In the genomic region with DNA sequence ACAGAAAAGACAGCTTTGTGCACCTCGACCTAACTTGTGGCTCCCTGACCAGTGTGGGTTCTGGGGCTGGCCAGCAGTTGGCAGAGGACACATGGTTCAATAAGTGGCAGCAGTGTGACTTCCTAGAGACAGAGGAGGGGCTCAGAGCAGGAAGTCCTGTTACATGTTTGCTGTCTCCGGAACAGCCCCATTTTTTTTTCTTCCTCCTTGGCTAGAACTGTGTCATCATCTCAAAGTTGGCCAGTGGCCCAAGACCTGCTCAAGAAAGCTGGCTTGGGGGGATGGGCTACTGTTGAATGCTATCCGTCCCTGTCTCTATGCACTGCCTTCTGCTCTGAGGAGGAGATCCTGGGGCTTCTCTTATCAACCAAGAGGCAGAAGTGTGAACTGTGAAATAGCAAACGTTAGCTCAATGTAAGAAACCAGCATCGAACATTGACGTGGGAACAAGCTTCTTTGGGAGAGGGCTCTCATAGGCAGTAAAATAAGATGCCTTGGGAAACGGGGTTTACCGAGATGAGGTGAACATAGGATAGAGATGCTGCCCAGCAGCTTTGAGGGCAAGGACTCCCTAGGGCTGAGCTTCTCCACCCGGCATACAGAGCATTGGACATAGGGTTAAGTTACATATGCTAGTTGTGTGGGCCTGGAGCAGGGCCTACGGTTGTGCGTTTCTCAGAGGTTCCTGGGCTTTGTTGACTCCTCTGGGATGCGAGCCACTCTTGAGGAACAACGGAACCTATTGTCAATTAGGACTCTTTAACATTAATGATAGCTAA, we compare ENCODE assay signal across 8 mouse cellular contexts. TPM values are rescaled to one million over a fixed set of nuclear protein-coding genes. Genes with fewer than 3 reads are reported as not detected.
DNase-seq lines count a peak whose midpoint lies in the region; ATAC-seq and TF ChIP-seq lines count a peak whose summit lies in the region.

No protein-coding gene starts in this region.

- 0 out of 2 replicates have a peak, but pooled peaks have one; percentile 42 for ATAC-seq in hindbrain, embryonic 15.5 days (ENCODE audit: low FRiP score, low read depth)
- no peak for ATAC-seq in hindbrain, embryonic 11.5 days (ENCODE audit: low FRiP score)
- 0 out of 2 replicates have a peak, but pooled peaks have one; percentile 18 for ATAC-seq in stomach, embryonic 15.5 days (ENCODE audit: insufficient read depth, low FRiP score, low read depth)
- ATAC-seq in inflammation-experienced regulatory T-cells, adult 6 months = no peak

- intact Hi-C loops in heart, postnatal 14 days (cut with DNase I) = no loop called here

- 74% methylated on average over 13 of the region's 13 CpGs for WGBS in hindbrain, embryonic 15.5 days
- WGBS in hindbrain, embryonic 11.5 days = 85% methylated on average over 13 of the region's 13 CpGs
- WGBS in lung, adult 2 months = 56% methylated on average over 13 of the region's 13 CpGs
- 57% methylated on average over 13 of the region's 13 CpGs for WGBS in stomach, embryonic 15.5 days

- H3K27ac ChIP-seq in hindbrain, embryonic 15.5 days (replicated peaks) = no peak overlapping the region
- no peak overlapping the region for H3K27ac ChIP-seq in hindbrain, embryonic 11.5 days (ENCODE audit: low read depth, low read length)
- no peak overlapping the region for H3K27ac ChIP-seq in stomach, embryonic 15.5 days

- H3K9ac ChIP-seq in hindbrain, embryonic 15.5 days = no peak overlapping the region
- no peak overlapping the region for H3K9ac ChIP-seq in hindbrain, embryonic 11.5 days (ENCODE audit: low read depth, low read length)
- H3K9ac ChIP-seq in stomach, embryonic 15.5 days = no peak overlapping the region

- H3K4me2 ChIP-seq in hindbrain, embryonic 15.5 days = no peak overlapping the region
- no peak overlapping the region for H3K4me2 ChIP-seq in hindbrain, embryonic 11.5 days (replicated peaks; ENCODE audit: low read depth, low read length)
- H3K4me2 ChIP-seq in stomach, embryonic 15.5 days = no peak overlapping the region

- no peaks in the 10 kb centered on the region for H3K9me3 ChIP-seq in hindbrain, embryonic 15.5 days
- no peaks in the 10 kb centered on the region for H3K9me3 ChIP-seq in hindbrain, embryonic 11.5 days (ENCODE audit: control insufficient read depth, low read length)
- H3K9me3 ChIP-seq in stomach, embryonic 15.5 days = no peaks in the 10 kb centered on the region

- H3K27me3 ChIP-seq in hindbrain, embryonic 15.5 days = no peaks in the 10 kb centered on the region
- H3K27me3 ChIP-seq in hindbrain, embryonic 11.5 days (ENCODE audit: control insufficient read depth, insufficient read depth, low read length) = no peaks in the 10 kb centered on the region
- H3K27me3 ChIP-seq in stomach, embryonic 15.5 days (replicated peaks) = no peaks in the 10 kb centered on the region

- no peak for TF ChIP-seq POLR2A in lung, adult 2 months (IDR thresholded peaks at IDR 0.05; ENCODE audit: borderline replicate concordance, extremely low read depth, low read depth, low read length)

- no peak overlapping the region for H3K4me3 ChIP-seq in hindbrain, embryonic 15.5 days
- H3K4me3 ChIP-seq in hindbrain, embryonic 11.5 days (ENCODE audit: low read depth, low read length) = no peak overlapping the region
- H3K4me3 ChIP-seq in lung, adult 2 months (replicated peaks; ENCODE audit: extremely low read depth, low read depth, low read length) = no peak overlapping the region
- no peak overlapping the region for H3K4me3 ChIP-seq in stomach, embryonic 15.5 days (replicated peaks)

- DNase-seq in hindbrain, embryonic 11.5 days (ENCODE audit: low spot score) = no peak
- peak; percentile 54 for DNase-seq in adrenal gland, postnatal 14 days
- DNase-seq in heart, postnatal 14 days = peak; percentile 22 to 40
- peak; percentile 10 for DNase-seq in lung, adult 2 months
- DNase-seq in gastrocnemius, postnatal 4 days (ENCODE audit: low spot score in 2 of 2) = no peak

- TF ChIP-seq CTCF in lung, adult 2 months (IDR thresholded peaks at IDR 0.05; ENCODE audit: insufficient read depth, low read length) = no peak

- H3K36me3 ChIP-seq in hindbrain, embryonic 15.5 days = no peaks in the 10 kb centered on the region
- H3K36me3 ChIP-seq in hindbrain, embryonic 11.5 days (ENCODE audit: control insufficient read depth, insufficient read depth, low read length) = no peaks in the 10 kb centered on the region
- no peaks in the 10 kb centered on the region for H3K36me3 ChIP-seq in stomach, embryonic 15.5 days

- peaks cover 8% of the 10 kb centered on the region; the same call in 1 of the 2 replicates for H3K4me1 ChIP-seq in hindbrain, embryonic 15.5 days (replicated peaks)
- no peaks in the 10 kb centered on the region; the same call in 1 of the 2 replicates for H3K4me1 ChIP-seq in hindbrain, embryonic 11.5 days (replicated peaks; ENCODE audit: control insufficient read depth, insufficient read depth, low read length)
- H3K4me1 ChIP-seq in lung, adult 2 months (ENCODE audit: control insufficient read depth, insufficient read depth, low read length) = peaks cover 6% of the 10 kb centered on the region; the same call in 1 of the 2 replicates
- H3K4me1 ChIP-seq in stomach, embryonic 15.5 days = peaks cover 13% of the 10 kb centered on the region; the same call in 1 of the 2 replicates

RNA-seq across cellular contexts. Expression of gene Nr4a3, which starts 31.9 kb away (rescaled TPM):
- polyA plus RNA-seq in hindbrain, embryonic 15.5 days (2015; fragmentation: Nextera tagmentation; extraction: Ambion mirVana) = 2.2 and 2.3 TPM in 2 replicates
- 1.2 and 1.7 TPM in 2 replicates for polyA plus RNA-seq in hindbrain, embryonic 11.5 days (2014; fragmentation: Nextera tagmentation; extraction: Ambion mirVana)
- 49.0 and 108 TPM in 2 replicates for total RNA-seq in adrenal gland, postnatal 14 days (2021)
- 10 to 100 TPM in 1 of 2 experiments, 1 to 10 TPM in 1; 4.0 to 12.0 TPM for total RNA-seq in heart, postnatal 14 days (2021)
- polyA plus RNA-seq in lung, adult 2 months (2012; rRNA removed) = 2.4 and 10.3 TPM in 2 replicates
- polyA plus RNA-seq in stomach, embryonic 15.5 days (2015; fragmentation: Nextera tagmentation; extraction: Ambion mirVana) = 0.10 and 0.21 TPM in 2 replicates
- polyA plus RNA-seq in inflammation-experienced regulatory T-cells, adult 6 months (2017; shearing (Covaris generic)) = 1 to 10 TPM; 1.9 to 3.6 (median 2.7) TPM
- 1 to 10 TPM; 1.5 to 1.6 TPM for total RNA-seq in gastrocnemius, postnatal 4 days (2021)

RNA-seq across cellular contexts. Expression of gene Stx17, which starts 47.8 kb away (rescaled TPM):
- polyA plus RNA-seq in hindbrain, embryonic 15.5 days (2015; fragmentation: Nextera tagmentation; extraction: Ambion mirVana) = 24.1 and 24.7 TPM in 2 replicates
- polyA plus RNA-seq in hindbrain, embryonic 11.5 days (2014; fragmentation: Nextera tagmentation; extraction: Ambion mirVana) = 24.9 and 29.4 TPM in 2 replicates
- 46.4 and 55.4 TPM in 2 replicates for total RNA-seq in adrenal gland, postnatal 14 days (2021)
- total RNA-seq in heart, postnatal 14 days (2021) = 10 to 100 TPM; 26.5 to 28.0 TPM
- 6.0 and 8.7 TPM in 2 replicates for polyA plus RNA-seq in lung, adult 2 months (2012; rRNA removed)
- 28.8 and 29.6 TPM in 2 replicates for polyA plus RNA-seq in stomach, embryonic 15.5 days (2015; fragmentation: Nextera tagmentation; extraction: Ambion mirVana)
- polyA plus RNA-seq in inflammation-experienced regulatory T-cells, adult 6 months (2017; shearing (Covaris generic)) = 10 to 100 TPM in 1 of 3 experiments, 1 to 10 TPM in 2; 9.4 to 15.4 (median 9.5) TPM
- 10 to 100 TPM; 35.7 to 36.4 TPM for total RNA-seq in gastrocnemius, postnatal 4 days (2021)

Comparison
In these comparisons a context has a peak if more than half of its experiments do, and no peak if none do; other contexts are left out.
1. ATAC-seq: peak in hindbrain, embryonic 15.5 days (single experiment) and stomach, embryonic 15.5 days (single experiment); none in hindbrain, embryonic 11.5 days (single experiment) and inflammation-experienced regulatory T-cells, adult 6 months (single experiment).
2. DNase-seq: peak in adrenal gland, postnatal 14 days (single experiment), heart, postnatal 14 days (2 of 2) and lung, adult 2 months (single experiment); none in hindbrain, embryonic 11.5 days (single experiment) and gastrocnemius, postnatal 4 days (0 of 2).